Mouse (Mus musculus) layer of hippocampus, adult 18-20 months (tissue): ENCODE data around the gene Col5a2. TPM values are rescaled to one million over a fixed set of nuclear protein-coding genes. Genes with fewer than 3 reads are reported as not detected.
"Not testable (repeated sequence)": the region's sequence is repeated elsewhere in the genome, so short reads cannot be mapped to it uniquely, and the experiment has no call there.

ENCODE experiments used
- DNase-seq, 2 experiments: peaks; one replicate each; pipeline ENCODE4 v3.0.0; 2022; ENCODE audit warnings: low spot score in 2 of 2
- total RNA-seq, 2 experiments: library from RNA; stranded (reverse); gene quantifications; 2 replicates each; pipeline ENCODE4 v1.2.3; 2021

Col5a2 gene
- total RNA-seq, 2 experiments from 2014 or later, result 6.4 to 7.4 TPM

- DNase-seq, result no peak
Measured at GRCm38 (mm10) chr1:45430520-45430919, 72.6 kb downstream of the Col5a2 start.

- DNase-seq, result not testable (repeated sequence)
Measured at GRCm38 (mm10) chr1:45429145-45429544, 73.9 kb downstream of the Col5a2 start.

- DNase-seq, result no peak
Measured at GRCm38 (mm10) chr1:45423915-45424314, 79.2 kb downstream of the Col5a2 start.

- no peak for DNase-seq
Measured at GRCm38 (mm10) chr1:45420554-45420953, 82.5 kb downstream of the Col5a2 start.

GRCm38 (mm10) chr1:45419858-45420257, 83.2 kb downstream of the Col5a2 start:
- DNase-seq, result no peak

GRCm38 (mm10) chr1:45381866-45382265, 121.2 kb downstream of the Col5a2 start:
- no peak for DNase-seq

GRCm38 (mm10) chr1:45379992-45380690, 122.9 kb downstream of the Col5a2 start:
- DNase-seq, result no peak

GRCm38 (mm10) chr1:45365427-45365826, 137.7 kb downstream of the Col5a2 start:
- DNase-seq, result no peak

GRCm38 (mm10) chr1:45363274-45363673, 139.8 kb downstream of the Col5a2 start:
- no peak for DNase-seq

GRCm38 (mm10) chr1:45359673-45360072, 143.4 kb downstream of the Col5a2 start:
- no peak for DNase-seq

GRCm38 (mm10) chr1:45359147-45359546, 143.9 kb downstream of the Col5a2 start:
- no peak for DNase-seq

- DNase-seq, result no peak
Measured at GRCm38 (mm10) chr1:45358020-45358419, 145.1 kb downstream of the Col5a2 start.

- DNase-seq, result no peak
Measured at GRCm38 (mm10) chr1:45355944-45356343, 147.1 kb downstream of the Col5a2 start.

- no peak for DNase-seq
Measured at GRCm38 (mm10) chr1:45329149-45329548, 173.9 kb downstream of the Col5a2 start.

Other genes starting within 250 kb of the Col5a2 start
- gene Col3a1, start 191.7 kb downstream of the Col5a2 start, total RNA-seq, result 1 to 10 TPM; 1.9 to 2.2 TPM